Mouse (Mus musculus) forebrain, embryonic 12.5 days (tissue): ENCODE results near the gene Btbd8. TPM values are rescaled to one million over a fixed set of nuclear protein-coding genes. Genes with fewer than 3 reads are reported as not detected.

Experiments
- ATAC-seq: fragments of 200-750 bp; cut with Nextera tagmentation; 2 replicates; pipeline ENCODE4 v1.8.0; 2017; ENCODE audit warnings: moderate TSS enrichment; ENCODE audit not compliant: low FRiP score
- H3K27ac ChIP-seq: fragments of 300-500 bp; sonication (generic); 2 replicates; pipeline ENCODE4 v1.5.1; 2016; ENCODE audit warnings: mild to moderate bottlenecking
- H3K27me3 ChIP-seq: fragments of 300-500 bp; sonication (generic); 2 replicates; pipeline ENCODE4 v1.6.1; 2016; ENCODE audit warnings: mild to moderate bottlenecking
- H3K36me3 ChIP-seq: fragments of 300-500 bp; sonication (generic); replicated peaks from 2 replicates; pipeline ENCODE4 v1.6.1; 2016; ENCODE audit warnings: mild to moderate bottlenecking
- H3K4me1 ChIP-seq: fragments of 300-500 bp; sonication (generic); 2 replicates; pipeline ENCODE4 v1.6.1; 2016
- H3K4me2 ChIP-seq: fragments of 300-500 bp; sonication (generic); 2 replicates; pipeline ENCODE4 v1.6.1; 2016; ENCODE audit warnings: mild to moderate bottlenecking, moderate library complexity
- H3K4me3 ChIP-seq: fragments of 300-500 bp; sonication (generic); replicated peaks from 2 replicates; pipeline ENCODE4 v1.5.1; 2016; ENCODE audit warnings: mild to moderate bottlenecking
- H3K9ac ChIP-seq: fragments of 300-500 bp; sonication (generic); 2 replicates; pipeline ENCODE4 v1.6.1; 2016; ENCODE audit warnings: mild to moderate bottlenecking
- H3K9me3 ChIP-seq: fragments of 300-500 bp; sonication (generic); 2 replicates; pipeline ENCODE4 v1.6.1; 2016
- WGBS: fragments of 180-500 bp; shearing (Covaris S2); methylation state at CpG from one replicate; pipeline ENCODE4 v1.1.7; 2016; 5-methylcytosine and 5-hydroxymethylcytosine counted together
- polyA plus RNA-seq: library from polyadenylated mRNA; unstranded; fragments of >200 nt; fragmentation: Nextera tagmentation; extraction: Ambion mirVana; gene quantifications from 2 replicates; pipeline ENCODE4 v1.2.1, GENCODE M21; 2016

Gene Btbd8
- polyA plus RNA-seq, 1 experiment from 2014 or later: 10.9 TPM

- no peak overlapping the region for H3K27ac ChIP-seq
- H3K9ac ChIP-seq: no peak overlapping the region
- H3K9me3 ChIP-seq: no peaks in the 10 kb centered on the region
- H3K4me2 ChIP-seq: no peak overlapping the region
- no peak for ATAC-seq
- H3K36me3 ChIP-seq: peaks cover 14% of the 10 kb centered on the region
- 82% methylated on average over 5 of the region's 5 CpGs for WGBS
- no peaks in the 10 kb centered on the region for H3K27me3 ChIP-seq
- H3K4me3 ChIP-seq: no peak overlapping the region
- peaks cover 21% of the 10 kb centered on the region for H3K4me1 ChIP-seq
Observed at GRCm38 (mm10) chr5:107499891-107500535, 62.2 kb downstream of the Btbd8 start.

- Histone ChIP-seq H3K9me3 (no peaks in the 10 kb centered on the region), H3K27me3 (no peaks in the 10 kb centered on the region), H3K4me3 (no peak overlapping the region), H3K36me3 (peaks cover 19% of the 10 kb centered on the region), H3K9ac (no peak overlapping the region), H3K27ac (no peak overlapping the region), H3K4me1 (peaks cover 21% of the 10 kb centered on the region), H3K4me2 (no peak overlapping the region)
- 87% methylated on average over 1 of the region's 1 CpGs for WGBS
- no peak for ATAC-seq
Observed at GRCm38 (mm10) chr5:107500741-107501140, 62.9 kb downstream of the Btbd8 start.

GRCm38 (mm10) chr5:107507321-107507720 lies 69.5 kb downstream of the Btbd8 start, which contains the start of gene Gm42669:
Gene Gm42669 (plus strand): TSS chr5:107507621.
- no peaks in the 10 kb centered on the region for H3K4me1 ChIP-seq
- no peak within 1 kb of the TSS for H3K4me2 ChIP-seq
- H3K9ac ChIP-seq: no peak within 1 kb of the TSS
- no peak within 1 kb of the TSS for H3K27ac ChIP-seq
- H3K4me3 ChIP-seq: no peak within 1 kb of the TSS
- H3K36me3 ChIP-seq: peaks cover 39% of the 10 kb centered on the region
- no peaks in the 10 kb centered on the region for H3K27me3 ChIP-seq
- H3K9me3 ChIP-seq: no peaks in the 10 kb centered on the region
- no peak for ATAC-seq
- WGBS: 85% methylated on average over 4 of the region's 4 CpGs

GRCm38 (mm10) chr5:107510503-107510902 lies 72.7 kb downstream of the Btbd8 start:
- H3K4me1 ChIP-seq: no peaks in the 10 kb centered on the region
- WGBS: 89% methylated on average over 10 of the region's 10 CpGs

GRCm38 (mm10) chr5:107511326-107511725 lies 73.5 kb downstream of the Btbd8 start:
- 62% methylated on average over 2 of the region's 2 CpGs for WGBS
- Histone ChIP-seq H3K27ac (no peak overlapping the region), H3K9me3 (no peaks in the 10 kb centered on the region), H3K27me3 (no peaks in the 10 kb centered on the region), H3K9ac (no peak overlapping the region), H3K4me3 (no peak overlapping the region), H3K4me1 (no peaks in the 10 kb centered on the region), H3K36me3 (peaks cover 19% of the 10 kb centered on the region), H3K4me2 (no peak overlapping the region)
- ATAC-seq: no peak

More at GRCm38 (mm10) chr5:107510503-107510902, 72.7 kb downstream of the Btbd8 start:
- Histone ChIP-seq H3K27me3 (no peaks in the 10 kb centered on the region), H3K4me2 (no peak overlapping the region), H3K9ac (no peak overlapping the region), H3K9me3 (no peaks in the 10 kb centered on the region), H3K27ac (no peak overlapping the region), H3K36me3 (peaks cover 20% of the 10 kb centered on the region), H3K4me3 (no peak overlapping the region)
- no peak for ATAC-seq

GRCm38 (mm10) chr5:107513583-107513982 lies 75.8 kb downstream of the Btbd8 start:
- WGBS: 50% methylated on average over 7 of the region's 7 CpGs
- Histone ChIP-seq H3K36me3 (peaks cover 5% of the 10 kb centered on the region; the same call in 1 of the 2 replicates), H3K4me3 (no peak overlapping the region), H3K9ac (no peak overlapping the region), H3K4me1 (no peaks in the 10 kb centered on the region), H3K27ac (no peak overlapping the region), H3K4me2 (no peak overlapping the region), H3K27me3 (no peaks in the 10 kb centered on the region), H3K9me3 (no peaks in the 10 kb centered on the region)
- peak; percentile 53; the same call in 1 of the 2 replicates for ATAC-seq

GRCm38 (mm10) chr5:107515453-107515852 lies 77.7 kb downstream of the Btbd8 start:
- Histone ChIP-seq H3K4me3 (no peak overlapping the region), H3K4me1 (no peaks in the 10 kb centered on the region), H3K9me3 (no peaks in the 10 kb centered on the region), H3K9ac (no peak overlapping the region), H3K4me2 (no peak overlapping the region), H3K36me3 (peaks cover 2% of the 10 kb centered on the region; the same call in 1 of the 2 replicates), H3K27ac (no peak overlapping the region), H3K27me3 (no peaks in the 10 kb centered on the region)
- 98% methylated on average over 3 of the region's 3 CpGs for WGBS
- no peak for ATAC-seq

- H3K4me2 ChIP-seq: no peak overlapping the region
- no peak overlapping the region for H3K27ac ChIP-seq
- no peaks in the 10 kb centered on the region for H3K4me1 ChIP-seq
- no peak for ATAC-seq
- no peaks in the 10 kb centered on the region for H3K9me3 ChIP-seq
- no peak overlapping the region for H3K9ac ChIP-seq
- H3K4me3 ChIP-seq: no peak overlapping the region
- H3K36me3 ChIP-seq: no peaks in the 10 kb centered on the region
- WGBS: 91% methylated on average over 1 of the region's 1 CpGs
- no peaks in the 10 kb centered on the region for H3K27me3 ChIP-seq
Observed at GRCm38 (mm10) chr5:107516087-107516486, 78.3 kb downstream of the Btbd8 start.

- H3K36me3 ChIP-seq: no peaks in the 10 kb centered on the region
- H3K4me3 ChIP-seq: no peak overlapping the region
- WGBS: 95% methylated on average over 4 of the region's 4 CpGs
- H3K9me3 ChIP-seq: no peaks in the 10 kb centered on the region
- no peaks in the 10 kb centered on the region for H3K27me3 ChIP-seq
- H3K4me1 ChIP-seq: no peaks in the 10 kb centered on the region
- no peak overlapping the region for H3K4me2 ChIP-seq
- no peak for ATAC-seq
- no peak overlapping the region for H3K27ac ChIP-seq
- no peak overlapping the region for H3K9ac ChIP-seq
Observed at GRCm38 (mm10) chr5:107518602-107519001, 80.8 kb downstream of the Btbd8 start.

- H3K36me3 ChIP-seq: no peaks in the 10 kb centered on the region
- WGBS: 93% methylated on average over 6 of the region's 6 CpGs
- no peaks in the 10 kb centered on the region for H3K27me3 ChIP-seq
- H3K27ac ChIP-seq: no peak overlapping the region
- H3K4me2 ChIP-seq: no peak overlapping the region
- no peak overlapping the region for H3K4me3 ChIP-seq
- no peak overlapping the region for H3K9ac ChIP-seq
- no peak for ATAC-seq
- H3K9me3 ChIP-seq: no peaks in the 10 kb centered on the region
- no peaks in the 10 kb centered on the region for H3K4me1 ChIP-seq
Observed at GRCm38 (mm10) chr5:107521386-107521785, 83.6 kb downstream of the Btbd8 start.

GRCm38 (mm10) chr5:107521897-107522296 lies 84.1 kb downstream of the Btbd8 start:
- H3K9ac ChIP-seq: no peak overlapping the region
- no peak overlapping the region for H3K4me2 ChIP-seq
- H3K4me3 ChIP-seq: no peak overlapping the region
- no peak for ATAC-seq
- H3K27ac ChIP-seq: no peak overlapping the region
- H3K4me1 ChIP-seq: no peaks in the 10 kb centered on the region
- no peaks in the 10 kb centered on the region for H3K9me3 ChIP-seq
- 82% methylated on average over 7 of the region's 7 CpGs for WGBS
- no peaks in the 10 kb centered on the region for H3K27me3 ChIP-seq
- no peaks in the 10 kb centered on the region for H3K36me3 ChIP-seq

GRCm38 (mm10) chr5:107524281-107524680 lies 86.5 kb downstream of the Btbd8 start:
- 91% methylated on average over 10 of the region's 10 CpGs for WGBS
- Histone ChIP-seq H3K9ac (no peak overlapping the region), H3K36me3 (no peaks in the 10 kb centered on the region), H3K9me3 (no peaks in the 10 kb centered on the region), H3K4me1 (no peaks in the 10 kb centered on the region), H3K27me3 (no peaks in the 10 kb centered on the region), H3K4me2 (no peak overlapping the region), H3K4me3 (no peak overlapping the region), H3K27ac (no peak overlapping the region)
- ATAC-seq: no peak

GRCm38 (mm10) chr5:107528856-107529255 lies 91.1 kb downstream of the Btbd8 start:
- Histone ChIP-seq H3K4me3 (no peak overlapping the region), H3K9me3 (no peaks in the 10 kb centered on the region), H3K36me3 (no peaks in the 10 kb centered on the region), H3K27ac (no peak overlapping the region), H3K27me3 (no peaks in the 10 kb centered on the region), H3K4me1 (no peaks in the 10 kb centered on the region), H3K9ac (no peak overlapping the region), H3K4me2 (no peak overlapping the region)
- ATAC-seq: no peak
- 92% methylated on average over 3 of the region's 3 CpGs for WGBS
